Mouse (Mus musculus): ENCODE data around the gene Eef2.
"Not testable (repeated sequence)": the region's sequence is repeated elsewhere in the genome, so short reads cannot be mapped to it uniquely, and the experiment has no call there.

The Eef2 gene

DNA sequence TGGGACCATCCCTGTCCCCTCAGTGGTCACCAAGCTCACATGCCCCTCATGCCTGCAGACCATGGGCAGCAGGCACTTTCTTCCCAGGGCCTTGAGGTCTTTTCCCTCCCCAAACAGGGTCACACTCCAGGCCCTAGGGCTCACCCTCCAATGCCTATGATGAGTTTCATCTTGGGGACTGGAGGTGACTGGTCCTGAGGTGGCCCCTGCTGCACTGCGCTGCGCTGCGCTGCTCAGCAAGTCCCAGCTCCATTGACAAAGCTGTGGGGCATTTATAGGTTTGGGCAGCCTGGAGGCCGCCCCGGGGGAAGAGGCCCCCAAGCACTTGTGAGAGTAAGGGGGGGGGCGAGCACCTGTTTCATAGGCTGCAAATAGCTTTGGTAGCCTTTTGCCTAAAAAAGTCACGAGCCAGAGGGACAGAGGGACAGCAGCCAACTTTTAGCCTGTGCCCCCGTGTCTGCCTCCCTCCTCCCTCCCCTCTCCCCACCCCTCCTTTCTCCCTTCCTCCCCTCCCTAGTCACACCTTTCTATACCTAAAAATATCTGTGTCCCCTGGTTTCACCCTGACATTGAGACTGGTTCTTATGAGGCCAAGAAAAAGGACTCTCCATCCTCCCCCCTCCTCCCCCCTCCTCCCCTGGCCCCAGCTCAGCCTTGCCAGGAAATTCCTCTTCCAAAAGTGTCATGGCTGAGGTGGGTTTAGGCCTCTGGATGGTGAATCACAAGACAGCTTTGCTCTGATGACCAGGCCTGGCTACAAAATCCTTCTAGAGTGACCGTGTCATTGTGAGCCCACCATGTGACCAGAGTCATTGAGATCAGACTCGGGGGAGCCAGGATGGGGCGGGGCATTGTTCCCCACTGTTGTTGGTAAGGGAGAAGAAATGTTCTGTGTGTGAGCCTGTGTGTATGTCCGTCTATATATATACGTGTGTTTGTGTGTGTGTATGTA lies 25.7 kb downstream of the Eef2 start, which contains the start of gene Nmrk2:
Gene Nmrk2, minus strand, starts transcription at position 245 of the 952 bp plus-strand sequence.
- no peak for DNase-seq

- no peak for DNase-seq
Measured at GRCm38 (mm10) chr10:81202978-81203720, 26.7 kb downstream of the Eef2 start.

DNA sequence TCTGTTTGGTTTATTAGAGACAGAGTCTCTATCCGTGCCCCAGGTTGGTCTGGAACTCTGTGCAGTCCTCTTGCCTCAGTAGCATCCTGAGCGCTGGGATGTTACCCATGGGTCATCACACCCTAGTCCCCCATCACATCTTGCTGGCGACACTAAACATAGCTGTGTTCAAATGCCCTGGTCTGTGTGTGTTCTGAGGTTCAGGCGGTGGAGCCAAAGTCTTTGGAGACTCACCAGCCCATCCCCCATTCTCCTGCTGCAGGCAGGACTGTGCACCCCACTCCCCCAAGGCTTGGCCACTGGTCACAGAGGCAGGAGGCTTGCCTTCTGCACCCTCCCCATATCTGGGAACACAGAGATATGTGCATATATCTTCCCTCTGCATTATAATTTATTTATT lies 27.7 kb downstream of the Eef2 start:
- DNase-seq, result no peak

DNA sequence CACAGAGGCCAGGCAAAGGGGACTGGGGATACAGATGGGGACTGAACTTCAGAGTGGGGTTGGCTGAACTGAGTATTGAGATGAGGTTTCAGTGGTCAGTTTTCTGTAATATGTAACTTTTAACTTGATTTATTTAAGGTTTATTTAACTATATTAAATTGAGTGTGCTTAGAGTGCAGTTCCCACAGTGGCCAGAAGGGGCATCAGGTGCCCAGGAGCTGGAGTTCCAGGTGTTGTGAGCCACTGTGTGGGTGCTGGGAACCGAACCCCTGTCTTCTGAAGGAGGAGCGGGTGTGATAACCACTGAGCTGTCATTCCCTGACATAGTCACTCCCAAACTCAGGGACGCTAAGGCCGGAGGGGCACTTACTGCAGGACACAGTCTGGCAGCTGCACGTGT lies 33.7 kb downstream of the Eef2 start:
- DNase-seq, result no peak

GRCm38 (mm10) chr10:81216260-81216659 lies 39.8 kb downstream of the Eef2 start:
- no peak for DNase-seq

DNA sequence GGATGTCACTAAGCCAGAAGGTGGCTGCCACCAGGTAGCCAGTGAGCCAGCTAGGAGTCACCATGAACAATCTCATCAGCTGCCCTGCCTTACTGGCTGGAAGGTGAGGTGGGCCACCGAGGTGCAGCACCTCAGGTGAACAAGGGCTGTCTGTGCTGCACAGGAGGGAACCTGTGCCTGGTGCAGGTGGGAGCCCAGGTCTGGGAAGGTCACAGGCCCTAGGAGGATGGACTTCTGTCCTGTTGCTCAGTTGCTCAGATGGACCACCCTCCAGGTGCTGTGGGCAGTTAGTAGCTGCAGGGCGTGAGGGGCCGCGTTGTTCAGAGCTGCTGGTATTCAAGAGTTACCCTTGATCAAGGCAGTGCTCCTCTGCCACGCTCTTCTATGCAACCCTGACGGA lies 40.4 kb downstream of the Eef2 start:
- no peak for DNase-seq

DNA sequence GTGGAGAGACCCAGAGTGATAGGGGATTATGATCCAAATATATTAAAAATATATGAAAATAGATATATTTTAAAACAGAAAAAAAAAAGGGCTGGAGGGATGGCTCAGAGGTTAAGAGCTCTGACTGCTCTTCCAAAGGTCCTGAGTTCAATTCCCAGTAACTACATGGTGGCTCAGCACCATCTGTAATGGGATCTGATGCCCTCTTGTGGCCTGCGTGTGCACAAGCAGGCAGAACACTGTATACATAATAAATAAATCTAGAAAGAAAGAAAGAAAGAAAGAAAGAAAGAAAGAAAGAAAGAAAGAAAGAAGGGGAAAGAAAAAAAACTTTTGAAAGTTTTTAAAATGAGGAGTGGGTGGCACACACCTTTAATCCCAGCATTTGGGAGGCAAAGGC lies 40.8 kb downstream of the Eef2 start:
- DNase-seq, result not testable (repeated sequence)

GRCm38 (mm10) chr10:81217964-81218363 lies 41.5 kb downstream of the Eef2 start:
- no peak for DNase-seq

- no peak for DNase-seq
Measured at GRCm38 (mm10) chr10:81221402-81222015, 45.1 kb downstream of the Eef2 start.

DNA sequence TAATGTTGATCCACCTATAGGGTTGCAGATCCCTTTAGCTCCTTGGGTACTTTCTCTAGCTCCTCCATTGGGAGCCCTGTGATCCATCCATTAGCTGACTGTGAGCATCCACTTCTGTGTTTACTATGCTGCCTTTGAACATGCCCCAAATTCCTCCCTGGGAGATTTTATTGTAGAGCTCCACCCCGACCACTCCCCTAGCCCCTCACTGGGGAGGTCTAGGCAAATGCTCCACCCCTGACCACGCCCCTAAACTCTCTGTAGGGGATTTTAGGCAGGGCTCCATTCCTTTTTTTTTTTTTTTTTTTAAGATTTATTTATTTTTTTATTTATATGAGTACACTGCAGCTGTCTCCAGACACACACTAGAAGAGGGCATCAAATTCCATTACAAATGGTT lies 47.3 kb downstream of the Eef2 start:
- not testable (repeated sequence) for DNase-seq

- DNase-seq, result peak; percentile 54
Measured at GRCm38 (mm10) chr10:81229735-81230437, 53.5 kb downstream of the Eef2 start.

- peak; percentile 91 for DNase-seq
Measured at GRCm38 (mm10) chr10:81230438-81231332, 54.3 kb downstream of the Eef2 start, which contains the start of gene Atcay. TSS of gene Atcay (minus strand) at chr10:81230833.

GRCm38 (mm10) chr10:81231436-81231835 lies 55.0 kb downstream of the Eef2 start:
- no peak for DNase-seq
